Mouse (Mus musculus) hindbrain, embryonic 11.5 days (tissue): Measurements from ENCODE around the gene Zfp11. TPM values are rescaled to one million over a fixed set of nuclear protein-coding genes. Genes with fewer than 3 reads are reported as not detected.

Experiments
- ATAC-seq: fragments of 200-750 bp; cut with Nextera tagmentation; 2 replicates; pipeline ENCODE4 v1.8.0; 2017; ENCODE audit warnings: mild to moderate bottlenecking, moderate TSS enrichment, moderate library complexity; ENCODE audit not compliant: low FRiP score
- DNase-seq: peaks from one replicate; pipeline ENCODE4 v3.0.0-alpha.2; 2015; ENCODE audit warnings: low spot score
- H3K27ac ChIP-seq: fragments of 300-500 bp; sonication (generic); 2 replicates; pipeline ENCODE4 v1.5.1; 2014; ENCODE audit warnings: mild to moderate bottlenecking, low read depth, low read length
- H3K27me3 ChIP-seq: fragments of 300-500 bp; sonication (generic); 2 replicates; pipeline ENCODE4 v1.6.1; 2014; ENCODE audit warnings: mild to moderate bottlenecking, low read length, moderate library complexity, mixed read lengths; ENCODE audit not compliant: control insufficient read depth, insufficient read depth
- H3K36me3 ChIP-seq: fragments of 300-500 bp; sonication (generic); 2 replicates; pipeline ENCODE4 v1.6.1; 2014; ENCODE audit warnings: mild to moderate bottlenecking, low read length, moderate library complexity, mixed read lengths; ENCODE audit not compliant: control insufficient read depth, insufficient read depth
- H3K4me1 ChIP-seq: fragments of 300-500 bp; sonication (generic); replicated peaks from 2 replicates; pipeline ENCODE4 v1.6.1; 2014; ENCODE audit warnings: low read length, mixed read lengths; ENCODE audit not compliant: control insufficient read depth, insufficient read depth
- H3K4me2 ChIP-seq: fragments of 300-500 bp; sonication (generic); replicated peaks from 2 replicates; pipeline ENCODE4 v1.6.1; 2014; ENCODE audit warnings: mild to moderate bottlenecking, low read depth, low read length
- H3K4me3 ChIP-seq: fragments of 300-500 bp; sonication (generic); 2 replicates; pipeline ENCODE4 v1.5.1; 2014; ENCODE audit warnings: low read depth, low read length
- H3K9ac ChIP-seq: fragments of 300-500 bp; sonication (generic); 2 replicates; pipeline ENCODE4 v1.6.1; 2014; ENCODE audit warnings: low read depth, low read length
- H3K9me3 ChIP-seq: fragments of 300-500 bp; sonication (generic); 2 replicates; pipeline ENCODE4 v1.6.1; 2016; ENCODE audit warnings: low read length; ENCODE audit not compliant: control insufficient read depth
- WGBS: fragments of 180-500 bp; shearing (Covaris S2); extraction: QIAGEN DNeasy Blood & Tissue Kit; methylation state at CpG from one replicate; pipeline ENCODE4 v1.1.7; 2014; 5-methylcytosine and 5-hydroxymethylcytosine counted together
- polyA plus RNA-seq: library from polyadenylated mRNA; unstranded; fragments of >200 nt; fragmentation: Nextera tagmentation; extraction: Ambion mirVana; gene quantifications from 2 replicates; pipeline ENCODE4 v1.2.1, GENCODE M21; 2014

The Zfp11 gene
- 7.4 and 7.5 TPM in 2 replicates for polyA plus RNA-seq

DNA sequence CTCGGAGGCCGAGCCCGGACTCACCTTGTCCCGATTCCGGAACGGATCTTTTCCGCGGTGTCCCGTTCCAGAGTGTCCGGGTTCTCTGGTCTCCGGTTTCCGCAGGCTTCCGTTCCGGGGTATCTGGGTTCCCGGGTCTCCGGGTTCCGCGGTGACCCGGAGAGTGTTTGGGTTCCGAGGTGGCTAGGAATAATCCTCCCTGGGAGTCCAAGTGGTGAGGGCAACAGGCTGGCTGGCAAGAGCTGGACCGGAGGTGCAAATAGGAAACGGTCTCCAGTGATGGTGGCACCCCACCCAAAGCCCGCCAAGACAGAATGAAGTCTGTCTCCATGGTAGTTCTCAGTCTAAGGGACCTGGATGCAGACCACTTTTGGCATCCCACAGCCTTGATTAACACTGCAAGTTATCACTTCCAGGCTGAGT, at the start of gene Zfp11:
Gene Zfp11 (minus strand): TSS at position 64 of the 423 bp plus-strand sequence.
- no peak within 1 kb of the TSS for H3K27ac ChIP-seq
- no peaks in the 10 kb centered on the region for H3K27me3 ChIP-seq
- H3K9me3 ChIP-seq = no peaks in the 10 kb centered on the region
- H3K4me1 ChIP-seq = no peaks in the 10 kb centered on the region; the same call in 1 of the 2 replicates
- peak within 1 kb of the TSS; percentile 83 for H3K4me3 ChIP-seq
- H3K9ac ChIP-seq = peak within 1 kb of the TSS; percentile 95
- 2% methylated on average over 23 of the region's 23 CpGs for WGBS
- no peaks in the 10 kb centered on the region for H3K36me3 ChIP-seq
- H3K4me2 ChIP-seq = peak within 1 kb of the TSS; percentile 76
- ATAC-seq = peak; percentile 59; the same call in 1 of the 2 replicates
- DNase-seq = peak; percentile 86

DNA sequence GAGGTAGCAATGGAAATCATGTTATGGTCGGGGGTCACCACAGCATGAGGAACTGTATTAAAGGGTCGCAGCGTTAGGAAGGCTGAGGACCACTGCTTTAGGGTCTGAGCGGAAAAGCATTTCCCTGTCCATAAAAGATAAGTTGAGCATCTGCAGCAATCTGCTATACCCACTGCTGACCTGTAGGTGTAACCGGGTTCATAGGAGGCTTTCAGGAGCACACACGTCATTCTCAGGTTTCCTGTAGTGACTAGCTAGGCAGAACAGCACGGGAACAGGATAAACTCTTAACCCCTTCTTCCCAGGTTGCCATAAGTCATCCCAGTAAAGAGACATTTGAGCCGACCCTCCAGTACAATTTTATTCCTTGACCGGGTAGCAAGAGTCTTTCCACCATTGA, 47.1 kb upstream of the Zfp11 start:
- DNase-seq = no peak
- no peak overlapping the region for H3K9ac ChIP-seq
- ATAC-seq = no peak
- no peaks in the 10 kb centered on the region for H3K27me3 ChIP-seq
- H3K36me3 ChIP-seq = no peaks in the 10 kb centered on the region
- 85% methylated on average over 9 of the region's 9 CpGs for WGBS
- H3K9me3 ChIP-seq = no peaks in the 10 kb centered on the region
- H3K4me2 ChIP-seq = no peak overlapping the region
- no peak overlapping the region for H3K27ac ChIP-seq
- H3K4me3 ChIP-seq = no peak overlapping the region
- H3K4me1 ChIP-seq = no peaks in the 10 kb centered on the region

- WGBS = under 1% methylated on average over 33 of the region's 33 CpGs
- peak; percentile 94 for DNase-seq
- no peaks in the 10 kb centered on the region for H3K36me3 ChIP-seq
- peak within 1 kb of the TSS; percentile 69 for H3K4me3 ChIP-seq
- no peak within 1 kb of the TSS for H3K27ac ChIP-seq
- peak within 1 kb of the TSS; percentile 60 for H3K4me2 ChIP-seq
- peak within 1 kb of the TSS; percentile 74 for H3K9ac ChIP-seq
- H3K27me3 ChIP-seq = no peaks in the 10 kb centered on the region
- H3K9me3 ChIP-seq = no peaks in the 10 kb centered on the region
- ATAC-seq = peak; percentile 97
- no peaks in the 10 kb centered on the region for H3K4me1 ChIP-seq
These were observed 45.5 kb upstream of the Zfp11 start, which contains the start of gene Mrps17 for GRCm38 (mm10) chr5:129715326-129715861. Gene Mrps17, plus strand, starts transcription at chr5:129715497.

GRCm38 (mm10) chr5:129708412-129708811, 38.5 kb upstream of the Zfp11 start, which contains the start of gene Sept14:
Gene Sept14, minus strand, starts transcription at chr5:129708512.
- Histone ChIP-seq H3K9me3 (no peaks in the 10 kb centered on the region), H3K4me3 (no peak within 1 kb of the TSS), H3K27ac (no peak within 1 kb of the TSS), H3K36me3 (no peaks in the 10 kb centered on the region), H3K9ac (no peak within 1 kb of the TSS), H3K4me1 (no peaks in the 10 kb centered on the region), H3K4me2 (no peak within 1 kb of the TSS), H3K27me3 (no peaks in the 10 kb centered on the region)
- whole genome bisulfite sequencing = 64% methylated on average over 2 of the region's 2 CpGs
- DNase-seq (no peak), ATAC-seq (no peak)

DNA sequence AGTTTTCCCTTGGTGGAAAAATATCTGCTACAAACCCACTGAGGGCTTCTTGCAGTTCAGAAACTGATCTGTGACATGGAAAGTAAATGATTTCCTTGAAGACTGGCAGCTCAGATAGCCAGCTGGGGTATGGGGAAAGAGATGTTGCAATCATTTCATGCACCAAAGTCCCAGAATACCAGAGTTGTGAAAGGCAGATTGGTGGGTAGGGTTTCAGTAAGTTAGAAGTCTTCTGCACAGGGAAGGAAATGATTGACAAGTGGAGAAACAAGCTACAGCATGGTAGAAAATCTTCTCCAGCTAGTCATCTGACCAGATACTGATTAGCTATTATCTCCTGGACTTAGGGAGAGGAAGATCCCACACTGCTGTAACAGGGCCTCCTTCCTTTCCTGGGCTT, 33.5 kb upstream of the Zfp11 start:
- Histone ChIP-seq H3K27me3 (no peaks in the 10 kb centered on the region), H3K27ac (no peak overlapping the region), H3K9me3 (no peaks in the 10 kb centered on the region), H3K36me3 (no peaks in the 10 kb centered on the region), H3K4me3 (no peak overlapping the region), H3K4me2 (no peak overlapping the region), H3K4me1 (no peaks in the 10 kb centered on the region), H3K9ac (no peak overlapping the region)
- ATAC-seq (no peak), DNase-seq (no peak)

- DNase-seq (no peak), ATAC-seq (no peak)
- Histone ChIP-seq H3K4me3 (no peak overlapping the region), H3K4me2 (no peak overlapping the region), H3K9ac (no peak overlapping the region), H3K9me3 (no peaks in the 10 kb centered on the region), H3K36me3 (no peaks in the 10 kb centered on the region), H3K4me1 (no peaks in the 10 kb centered on the region), H3K27ac (no peak overlapping the region), H3K27me3 (no peaks in the 10 kb centered on the region)
- WGBS = 77% methylated on average over 1 of the region's 1 CpGs
These were observed 31.8 kb upstream of the Zfp11 start for GRCm38 (mm10) chr5:129701706-129702105.

GRCm38 (mm10) chr5:129700506-129700905, 30.6 kb upstream of the Zfp11 start:
- no peak overlapping the region for H3K9ac ChIP-seq
- 42% methylated on average over 2 of the region's 2 CpGs for WGBS
- no peak for DNase-seq
- H3K4me1 ChIP-seq = no peaks in the 10 kb centered on the region
- H3K27me3 ChIP-seq = no peaks in the 10 kb centered on the region
- H3K9me3 ChIP-seq = no peaks in the 10 kb centered on the region
- H3K36me3 ChIP-seq = no peaks in the 10 kb centered on the region
- H3K4me3 ChIP-seq = no peak overlapping the region
- H3K4me2 ChIP-seq = no peak overlapping the region
- no peak for ATAC-seq
- H3K27ac ChIP-seq = no peak overlapping the region

- DNase-seq = no peak
- no peaks in the 10 kb centered on the region for H3K4me1 ChIP-seq
- H3K9me3 ChIP-seq = no peaks in the 10 kb centered on the region
- no peak overlapping the region for H3K9ac ChIP-seq
- no peak for ATAC-seq
- H3K4me2 ChIP-seq = no peak overlapping the region
- H3K36me3 ChIP-seq = no peaks in the 10 kb centered on the region
- no peak overlapping the region for H3K27ac ChIP-seq
- 78% methylated on average over 3 of the region's 3 CpGs for WGBS
- no peak overlapping the region for H3K4me3 ChIP-seq
- no peaks in the 10 kb centered on the region for H3K27me3 ChIP-seq
These were observed 20.6 kb upstream of the Zfp11 start for GRCm38 (mm10) chr5:129690528-129690927.

GRCm38 (mm10) chr5:129687621-129688020, 17.7 kb upstream of the Zfp11 start:
- Histone ChIP-seq H3K4me2 (no peak overlapping the region), H3K36me3 (no peaks in the 10 kb centered on the region), H3K4me1 (no peaks in the 10 kb centered on the region), H3K27me3 (no peaks in the 10 kb centered on the region), H3K27ac (no peak overlapping the region), H3K9ac (no peak overlapping the region), H3K9me3 (no peaks in the 10 kb centered on the region), H3K4me3 (no peak overlapping the region)
- 88% methylated on average over 7 of the region's 7 CpGs for WGBS
- ATAC-seq = no peak
- no peak for DNase-seq
